Mouse (Mus musculus) heart, adult 2 months (tissue): ENCODE measurements around the gene Inpp5a.

Experiments used
- EP300 ChIP-seq: fragments of 200-500 bp; IDR thresholded peaks from 2 replicates; pipeline ENCODE4 v1.6.1; 2011; ENCODE audit warnings: low read depth, low read length, control low read depth; ENCODE audit not compliant: insufficient read depth
- POLR2A ChIP-seq: fragments of 200-500 bp; IDR thresholded peaks from 2 replicates; pipeline ENCODE4 v1.6.1; 2011; ENCODE audit warnings: mild to moderate bottlenecking, low read depth, low read length, control low read depth; ENCODE audit not compliant: insufficient read depth

DNA sequence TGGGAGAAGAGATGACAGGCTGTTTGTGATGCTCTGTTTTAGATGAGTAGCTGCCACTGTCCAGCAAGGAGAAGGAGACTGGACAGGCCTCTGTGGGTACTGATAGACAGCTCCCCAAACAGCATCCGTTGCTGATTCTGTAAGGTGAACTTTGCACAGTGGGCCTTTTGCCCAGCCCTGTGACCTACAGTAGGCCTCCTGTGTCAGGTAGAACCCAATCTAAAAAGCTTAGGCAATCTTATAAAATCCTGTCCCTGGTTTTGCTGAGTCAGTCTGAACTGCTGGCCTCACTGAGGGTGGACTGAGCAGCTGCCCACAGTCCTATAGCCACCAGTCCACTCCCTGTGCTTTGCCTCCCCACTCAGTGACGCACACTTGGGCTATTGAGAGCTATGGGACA, 158.4 kb downstream of the Inpp5a start:
- TF ChIP-seq EP300 (no peak), POLR2A (no peak)
